Mouse (Mus musculus): ENCODE measurements around the gene Rrp1. TPM values are rescaled to one million over a fixed set of nuclear protein-coding genes. Genes with fewer than 3 reads are reported as not detected.
"Not testable (repeated sequence)": the region's sequence is repeated elsewhere in the genome, so short reads cannot be mapped to it uniquely, and the experiment has no call there.

Rrp1 gene
- total RNA-seq, 4 experiments from 2014 or later: 87.2 to 106 (median 96.3) TPM

GRCm38 (mm10) chr10:78425181-78426041, 12.6 kb upstream of the Rrp1 start, which contains the start of gene Cstb:
Gene Cstb, plus strand, starts transcription at chr10:78425669.
- DNase-seq (ENCODE audit: low spot score): peak; percentile 74

GRCm38 (mm10) chr10:78422614-78423013, 9.8 kb upstream of the Rrp1 start:
- no peak for DNase-seq (ENCODE audit: low spot score)

- DNase-seq (ENCODE audit: low spot score): no peak
Measured at GRCm38 (mm10) chr10:78420929-78421328, 8.1 kb upstream of the Rrp1 start.

- no peak for DNase-seq (ENCODE audit: low spot score)
Measured at GRCm38 (mm10) chr10:78418791-78419190, 5.9 kb upstream of the Rrp1 start.

GRCm38 (mm10) chr10:78417888-78418287, 5.0 kb upstream of the Rrp1 start:
- no peak for DNase-seq (ENCODE audit: low spot score)

- not testable (repeated sequence) for DNase-seq (ENCODE audit: low spot score)
Measured at GRCm38 (mm10) chr10:78414936-78415335, 2.1 kb upstream of the Rrp1 start.

- DNase-seq (ENCODE audit: low spot score): no peak
Measured at GRCm38 (mm10) chr10:78413152-78413520, 293 bp upstream of the Rrp1 start.

GRCm38 (mm10) chr10:78411851-78412250, 992 bp downstream of the Rrp1 start:
- no peak for DNase-seq (ENCODE audit: low spot score)

GRCm38 (mm10) chr10:78409035-78409788, 3.6 kb downstream of the Rrp1 start:
- no peak for DNase-seq (ENCODE audit: low spot score)

GRCm38 (mm10) chr10:78407132-78407531, 5.7 kb downstream of the Rrp1 start:
- no peak for DNase-seq (ENCODE audit: low spot score)

- no peak for DNase-seq (ENCODE audit: low spot score)
Measured at GRCm38 (mm10) chr10:78406152-78406551, 6.7 kb downstream of the Rrp1 start.

- DNase-seq (ENCODE audit: low spot score): no peak
Measured at GRCm38 (mm10) chr10:78402301-78402922, 10.4 kb downstream of the Rrp1 start.

- DNase-seq (ENCODE audit: low spot score): no peak
Measured at GRCm38 (mm10) chr10:78401127-78401526, 11.7 kb downstream of the Rrp1 start.

GRCm38 (mm10) chr10:78399090-78399657, 13.7 kb downstream of the Rrp1 start:
- DNase-seq (ENCODE audit: low spot score): no peak

- DNase-seq (ENCODE audit: low spot score): no peak
Measured at GRCm38 (mm10) chr10:78396625-78396885, 16.3 kb downstream of the Rrp1 start.

GRCm38 (mm10) chr10:78395819-78396624, 16.8 kb downstream of the Rrp1 start:
- DNase-seq (ENCODE audit: low spot score): peak; percentile 87

- no peak for DNase-seq (ENCODE audit: low spot score)
Measured at GRCm38 (mm10) chr10:78395377-78395776, 17.5 kb downstream of the Rrp1 start.

GRCm38 (mm10) chr10:78392072-78392471, 20.8 kb downstream of the Rrp1 start:
- DNase-seq (ENCODE audit: low spot score): peak; percentile 77

GRCm38 (mm10) chr10:78390982-78391470, 21.8 kb downstream of the Rrp1 start:
- no peak for DNase-seq (ENCODE audit: low spot score)

GRCm38 (mm10) chr10:78388216-78388980, 24.4 kb downstream of the Rrp1 start:
- DNase-seq (ENCODE audit: low spot score): no peak

Measured in heart, adult 8-10 months (tissue).